Mouse (Mus musculus): ENCODE measurements around the gene Dpp8. TPM values are rescaled to one million over a fixed set of nuclear protein-coding genes. Genes with fewer than 3 reads are reported as not detected.

Dpp8 gene
- polyA plus RNA-seq, 1 experiment from 2014 or later = 72.5 TPM

- no peaks in the 10 kb centered on the region for H3K27me3 ChIP-seq
- TF ChIP-seq CTCF (IDR thresholded peaks at IDR 0.05) = no peak
- DNase-seq (ENCODE audit: low read depth, low spot score) (no peak), ATAC-seq (no peak)
- POLR2A ChIA-PET = interaction anchor here (0.5 kb wide), 1 partner anchor 28 kb away, joined by 3 read pairs; no protein-coding TSS in a partner anchor
- CTCF ChIA-PET = interaction anchor here (1.0 to 1.6 kb wide), 2 partner anchors 10 to 38 kb away, joined by 5 to 6 read pairs; no protein-coding TSS in a partner anchor
- in situ Hi-C loops (cut with MboI; ENCODE audit: low pct_unique_long_range_greater_than_20kb) = no loop called here
Measured at GRCm38 (mm10) chr9:65083075-65083765, 51.0 kb downstream of the Dpp8 start.

- ChIA-PET POLR2A (interaction anchor here (0.5 kb wide), 1 partner anchor 30 kb away, joined by 3 read pairs; no protein-coding TSS in a partner anchor), CTCF (interaction anchor here (1.0 to 1.6 kb wide), 3 partner anchors 9 to 37 kb away, joined by 4 to 6 read pairs (median 5); no protein-coding TSS in a partner anchor)
- in situ Hi-C loops (cut with MboI; ENCODE audit: low pct_unique_long_range_greater_than_20kb) = no loop called here
- H3K27me3 ChIP-seq = no peaks in the 10 kb centered on the region
- no peak for TF ChIP-seq CTCF (IDR thresholded peaks at IDR 0.05)
- ATAC-seq (no peak), DNase-seq (ENCODE audit: low read depth, low spot score) (no peak)
Measured at GRCm38 (mm10) chr9:65084198-65084807, 52.1 kb downstream of the Dpp8 start.

- DNase-seq (ENCODE audit: low read depth, low spot score) (no peak), ATAC-seq (no peak)
- in situ Hi-C loops (cut with MboI; ENCODE audit: low pct_unique_long_range_greater_than_20kb) = no loop called here
- no peak for TF ChIP-seq CTCF (IDR thresholded peaks at IDR 0.05)
- ChIA-PET POLR2A (no interaction called here), CTCF (interaction anchor here (1.0 kb wide), 1 partner anchor 30 kb away, joined by 4 read pairs; no protein-coding TSS in a partner anchor)
- H3K27me3 ChIP-seq = no peaks in the 10 kb centered on the region
Measured at GRCm38 (mm10) chr9:65085270-65085669, 53.1 kb downstream of the Dpp8 start.

- TF ChIP-seq CTCF (IDR thresholded peaks at IDR 0.05) = no peak
- ChIA-PET CTCF (no interaction called here), POLR2A (no interaction called here)
- in situ Hi-C loops (cut with MboI; ENCODE audit: low pct_unique_long_range_greater_than_20kb) = no loop called here
- DNase-seq (ENCODE audit: low read depth, low spot score) (no peak), ATAC-seq (no peak)
- no peaks in the 10 kb centered on the region for H3K27me3 ChIP-seq
Measured at GRCm38 (mm10) chr9:65086801-65087200, 54.6 kb downstream of the Dpp8 start.

GRCm38 (mm10) chr9:65087490-65087889, 55.3 kb downstream of the Dpp8 start:
- POLR2A ChIA-PET = interaction anchor here (0.6 kb wide), 1 partner anchor 1070 kb away, joined by 3 read pairs; no protein-coding TSS in a partner anchor
- H3K27me3 ChIP-seq = no peaks in the 10 kb centered on the region
- peak; percentile 53 for DNase-seq (ENCODE audit: low read depth, low spot score)
- in situ Hi-C loops (cut with MboI; ENCODE audit: low pct_unique_long_range_greater_than_20kb) = no loop called here
- CTCF ChIA-PET = no interaction called here
- no peak for ATAC-seq
- no peak for TF ChIP-seq CTCF (IDR thresholded peaks at IDR 0.05)

- POLR2A ChIA-PET = interaction anchor here (0.7 kb wide), 1 partner anchor 22 kb away, joined by 5 read pairs; no protein-coding TSS in a partner anchor
- DNase-seq (ENCODE audit: low read depth, low spot score) = no peak
- CTCF ChIA-PET = interaction anchor here (2.1 kb wide), 1 partner anchor 11 kb away, joined by 5 read pairs; no protein-coding TSS in a partner anchor
- no peaks in the 10 kb centered on the region for H3K27me3 ChIP-seq
- in situ Hi-C loops (cut with MboI; ENCODE audit: low pct_unique_long_range_greater_than_20kb) = no loop called here
- no peak for ATAC-seq
- TF ChIP-seq CTCF (IDR thresholded peaks at IDR 0.05) = no peak
Measured at GRCm38 (mm10) chr9:65094237-65094636, 62.0 kb downstream of the Dpp8 start.

DNA sequence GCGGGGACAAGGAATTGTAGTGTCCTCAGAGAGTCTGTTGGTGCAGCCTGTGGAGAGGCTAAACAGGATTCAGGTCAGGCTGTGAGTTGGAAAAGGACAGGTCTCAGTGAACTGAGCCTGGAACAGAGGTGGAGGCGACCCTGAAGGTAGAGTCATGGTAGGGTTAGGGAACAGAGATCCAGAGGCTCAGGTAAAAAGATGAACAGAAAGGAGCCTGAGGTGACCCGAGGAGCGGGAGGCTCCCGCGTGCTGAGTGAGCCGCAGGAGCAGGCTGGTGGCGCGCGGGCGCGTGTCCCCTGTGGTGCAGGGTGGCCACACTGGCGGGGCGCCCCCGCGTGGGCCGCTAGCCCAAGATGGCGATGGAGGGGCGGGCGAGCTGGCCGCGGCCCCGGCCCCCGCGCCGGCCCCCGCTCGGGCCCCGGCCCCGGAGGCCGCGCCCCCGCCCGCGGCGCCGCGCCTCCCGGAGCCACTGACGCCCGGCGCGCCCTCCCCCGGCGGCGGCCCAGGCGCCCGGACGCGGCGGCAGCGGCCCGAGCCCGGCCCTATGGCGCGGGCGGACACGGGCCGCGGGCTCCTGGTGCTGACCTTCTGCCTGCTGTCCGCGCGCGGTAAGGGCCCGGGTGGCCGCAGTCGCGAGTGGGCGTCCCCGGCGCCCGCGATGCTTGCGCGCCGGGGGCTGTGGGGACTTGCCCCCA, 68.9 kb downstream of the Dpp8 start, which contains the start of gene Igdcc4:
TSS of gene Igdcc4 (plus strand) at position 496 of the 695 bp plus-strand sequence.
- H3K27me3 ChIP-seq = peaks cover 6% of the 10 kb centered on the region
- in situ Hi-C loops (cut with MboI; ENCODE audit: low pct_unique_long_range_greater_than_20kb) = no loop called here
- CTCF ChIA-PET = no interaction called here
- no peak for TF ChIP-seq CTCF (IDR thresholded peaks at IDR 0.05)
- POLR2A ChIA-PET = interaction anchor here (1.0 kb wide), 1 partner anchor 68 kb away, joined by 3 read pairs; no protein-coding TSS in a partner anchor
- ATAC-seq (no peak), DNase-seq (ENCODE audit: low read depth, low spot score) (no peak)

DNA sequence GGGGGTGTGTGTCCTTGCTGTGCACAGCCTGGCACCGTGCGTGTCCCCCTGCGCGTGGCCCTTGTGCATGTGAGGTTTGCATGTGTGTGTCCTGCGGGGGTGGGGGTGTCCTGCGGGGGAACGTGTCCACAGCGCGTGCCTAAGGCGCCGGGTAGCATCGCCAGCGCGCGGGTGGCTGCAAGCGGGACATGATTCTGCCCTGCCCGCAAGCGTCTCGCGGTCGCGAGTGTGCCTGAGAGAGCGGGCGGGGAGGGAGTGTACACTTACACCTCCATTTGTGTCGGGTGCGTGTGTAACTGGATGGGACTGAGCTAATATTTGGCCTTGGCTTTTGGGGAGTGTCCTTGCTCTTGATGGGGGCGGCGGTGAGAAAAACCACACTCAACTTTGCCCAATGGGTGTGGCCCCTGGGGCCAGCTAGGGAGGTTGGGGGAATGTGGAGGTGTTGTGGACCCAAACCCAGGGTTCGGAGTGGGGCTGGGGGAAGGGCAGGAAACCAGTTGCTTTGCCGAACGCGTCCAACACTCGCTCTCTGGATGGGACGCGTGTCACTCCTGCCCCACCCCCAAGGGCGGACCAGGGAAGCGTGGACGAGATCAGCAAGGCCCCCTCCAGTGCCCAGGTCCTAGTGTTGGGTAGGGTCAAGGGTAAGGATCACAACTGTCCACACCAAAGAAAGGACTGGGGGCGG, 69.6 kb downstream of the Dpp8 start:
- ATAC-seq (no peak), DNase-seq (ENCODE audit: low read depth, low spot score) (no peak)
- in situ Hi-C loops (cut with MboI; ENCODE audit: low pct_unique_long_range_greater_than_20kb) = no loop called here
- no peak for TF ChIP-seq CTCF (IDR thresholded peaks at IDR 0.05)
- POLR2A ChIA-PET = interaction anchor here (1.0 kb wide), 1 partner anchor 69 kb away, joined by 3 read pairs; no protein-coding TSS in a partner anchor
- CTCF ChIA-PET = no interaction called here
- H3K27me3 ChIP-seq = peaks cover 10% of the 10 kb centered on the region

- in situ Hi-C loops (cut with MboI; ENCODE audit: low pct_unique_long_range_greater_than_20kb) = no loop called here
- no peak for TF ChIP-seq CTCF (IDR thresholded peaks at IDR 0.05)
- ChIA-PET CTCF (no interaction called here), POLR2A (interaction anchor here (1.0 kb wide), 1 partner anchor 69 kb away, joined by 3 read pairs; no protein-coding TSS in a partner anchor)
- no peak for DNase-seq (ENCODE audit: low read depth, low spot score)
- H3K27me3 ChIP-seq = peaks cover 16% of the 10 kb centered on the region
- no peak for ATAC-seq
Measured at GRCm38 (mm10) chr9:65102377-65103172, 70.4 kb downstream of the Dpp8 start.

Data from Patski (cell line).